Mouse (Mus musculus) heart, adult 11 months (tissue): ENCODE data around the gene Nudt13.

Experiments used
- DNase-seq: peaks from one replicate; pipeline ENCODE4 v3.0.0; 2022

Nudt13 gene

GRCm38 (mm10) chr14:20340866-20341265 is 46.4 kb downstream of the Nudt13 start:
- DNase-seq: no peak

GRCm38 (mm10) chr14:20345885-20346284 is 51.4 kb downstream of the Nudt13 start:
- peak; percentile 85 for DNase-seq

- no peak for DNase-seq
Measured at GRCm38 (mm10) chr14:20347441-20347990, 53.0 kb downstream of the Nudt13 start.

GRCm38 (mm10) chr14:20347991-20348541 is 53.6 kb downstream of the Nudt13 start, which contains the start of the genes Ecd and Fam149b:
Gene Ecd, minus strand, starts transcription at chr14:20348121.
Gene Fam149b, plus strand, starts transcription at chr14:20348162.
- peak; percentile 99 for DNase-seq

GRCm38 (mm10) chr14:20363230-20363629 is 68.7 kb downstream of the Nudt13 start:
- no peak for DNase-seq
